Comparison of ENCODE assay signal across 24 mouse cellular contexts in genomic region chr5:36779512-36779911, GRCm38 (mm10).
"Had no signal": no experiment of that assay in that cellular context is flagged by ENCODE, and none has a peak within 500 bp of the region (broad histone marks: within the 10 kb centered on the region; RNA-seq: fewer than 3 reads in every experiment).

No protein-coding gene starts in this region.

- ATAC-seq: hindbrain, postnatal 0 days; intestine, embryonic 15.5 days; intestine, postnatal 0 days had no signal

- H3K4me2 ChIP-seq: heart, embryonic 12.5 days; hindbrain, embryonic 13.5 days; hindbrain, embryonic 15.5 days; intestine, embryonic 15.5 days; limb, embryonic 12.5 days; liver, embryonic 11.5 days; liver, embryonic 13.5 days had no signal

- H3K27ac ChIP-seq: heart, embryonic 10.5 days; hindbrain, embryonic 13.5 days; hindbrain, embryonic 15.5 days; hindbrain, postnatal 0 days; intestine, embryonic 15.5 days; layer of hippocampus, adult 2 months; limb, embryonic 10.5 days; limb, embryonic 12.5 days; liver, embryonic 13.5 days had no signal

- DNase-seq: gastrocnemius, postnatal 14 days; gastrocnemius, postnatal 36 days; heart, adult 18-20 months; heart, postnatal 10 days; kidney, adult 18-20 months; kidney, adult 8-10 months; kidney, postnatal 10 days; kidney, postnatal 25 days; kidney, postnatal 4 days; layer of hippocampus, adult 9-11 months; layer of hippocampus, postnatal 36 days; liver; liver, embryonic 13.5 days had no signal

- H3K9me3 ChIP-seq: heart, embryonic 10.5 days; hindbrain, embryonic 15.5 days; intestine, embryonic 15.5 days had no signal

- H3K4me3 ChIP-seq: heart, embryonic 10.5 days; heart, embryonic 12.5 days; hindbrain, embryonic 13.5 days; hindbrain, embryonic 15.5 days; intestine, embryonic 15.5 days; layer of hippocampus, adult 2 months; limb, embryonic 10.5 days; limb, embryonic 12.5 days; liver, embryonic 13.5 days had no signal

- H3K4me1 ChIP-seq: hindbrain, embryonic 13.5 days; hindbrain, embryonic 15.5 days; intestine, embryonic 15.5 days; limb, embryonic 12.5 days; liver, embryonic 13.5 days had no signal

- H3K36me3 ChIP-seq: heart, embryonic 10.5 days; heart, embryonic 12.5 days; hindbrain, embryonic 13.5 days; hindbrain, embryonic 15.5 days; intestine, embryonic 15.5 days; limb, embryonic 10.5 days; limb, embryonic 12.5 days; liver, embryonic 13.5 days had no signal

- H3K27me3 ChIP-seq: heart, embryonic 12.5 days; hindbrain, embryonic 13.5 days; hindbrain, embryonic 15.5 days; intestine, embryonic 15.5 days; limb, embryonic 12.5 days had no signal
